Mouse (Mus musculus) CH12F3 (cell line): Measurements from ENCODE around the gene Cog1.

Experiments
- in situ Hi-C: fragments of 300-500 bp; cut with MboI; formaldehyde crosslinking; loops from 2 replicates; pipeline ENCODE4 v1.14.3; 2020; ENCODE audit warnings: low sequenced_read_pairs

Gene Cog1

GRCm38 (mm10) chr11:113691318-113691717, 42.3 kb downstream of the Cog1 start:
- in situ Hi-C loops = loop anchor here (25.0 kb wide), 1 partner anchor 971 kb away; the partner anchor contains the start of gene Rpl38

GRCm38 (mm10) chr11:113691851-113692250, 42.9 kb downstream of the Cog1 start:
- in situ Hi-C loops = loop anchor here (25.0 kb wide), 1 partner anchor 970 kb away; the partner anchor contains the start of gene Rpl38

GRCm38 (mm10) chr11:113697571-113697970, 48.6 kb downstream of the Cog1 start:
- in situ Hi-C loops = loop anchor here (25.0 kb wide), 1 partner anchor 965 kb away; the partner anchor contains the start of gene Rpl38

GRCm38 (mm10) chr11:113698013-113698545, 49.1 kb downstream of the Cog1 start:
- in situ Hi-C loops = loop anchor here (25.0 kb wide), 1 partner anchor 964 kb away; the partner anchor contains the start of gene Rpl38

DNA sequence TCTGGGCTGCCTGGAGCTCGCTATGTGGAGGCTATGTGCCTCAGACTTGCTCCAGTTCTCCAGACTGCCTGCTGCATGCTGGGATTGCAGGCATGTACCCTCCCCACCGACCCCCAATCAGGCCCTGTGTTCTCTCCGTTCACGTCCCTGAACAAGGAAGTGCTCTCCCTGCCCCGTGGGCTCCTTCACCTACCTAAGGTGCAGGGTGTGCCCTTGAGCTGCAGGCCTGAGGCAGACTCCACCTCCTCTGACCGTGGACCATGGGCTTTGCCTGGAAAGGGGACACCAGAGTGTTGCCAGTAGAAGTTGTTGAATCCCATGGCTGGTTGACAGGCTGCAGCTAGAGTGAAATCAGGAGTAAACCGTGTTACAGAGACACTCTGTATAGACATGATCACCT, 50.7 kb downstream of the Cog1 start:
- in situ Hi-C loops = loop anchor here (5.0 to 25.0 kb wide), 2 partner anchors 108 to 963 kb away; partner anchors contain the start of gene Rpl38

DNA sequence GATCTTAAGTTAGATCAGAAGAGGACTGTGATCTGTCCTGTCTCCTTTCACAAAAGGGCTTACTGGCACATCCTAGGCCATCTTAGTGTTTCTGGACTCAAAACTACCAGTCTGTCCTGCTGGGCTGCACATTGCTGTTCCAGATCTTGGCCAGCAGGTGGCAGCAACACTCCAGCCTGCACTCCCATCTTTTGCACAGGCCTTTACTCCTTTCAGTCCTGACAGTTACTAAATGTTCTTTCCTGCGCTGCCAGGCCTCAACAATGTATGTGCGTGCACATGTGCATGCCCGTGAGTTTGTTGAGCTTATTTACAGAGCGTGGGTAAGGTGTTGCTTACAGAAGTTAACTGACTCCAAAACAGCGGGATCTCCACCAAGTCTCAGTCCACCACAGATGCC, 54.8 kb downstream of the Cog1 start:
- in situ Hi-C loops = loop anchor here (5.0 kb wide), 1 partner anchor 104 kb away; no protein-coding TSS in a partner anchor

DNA sequence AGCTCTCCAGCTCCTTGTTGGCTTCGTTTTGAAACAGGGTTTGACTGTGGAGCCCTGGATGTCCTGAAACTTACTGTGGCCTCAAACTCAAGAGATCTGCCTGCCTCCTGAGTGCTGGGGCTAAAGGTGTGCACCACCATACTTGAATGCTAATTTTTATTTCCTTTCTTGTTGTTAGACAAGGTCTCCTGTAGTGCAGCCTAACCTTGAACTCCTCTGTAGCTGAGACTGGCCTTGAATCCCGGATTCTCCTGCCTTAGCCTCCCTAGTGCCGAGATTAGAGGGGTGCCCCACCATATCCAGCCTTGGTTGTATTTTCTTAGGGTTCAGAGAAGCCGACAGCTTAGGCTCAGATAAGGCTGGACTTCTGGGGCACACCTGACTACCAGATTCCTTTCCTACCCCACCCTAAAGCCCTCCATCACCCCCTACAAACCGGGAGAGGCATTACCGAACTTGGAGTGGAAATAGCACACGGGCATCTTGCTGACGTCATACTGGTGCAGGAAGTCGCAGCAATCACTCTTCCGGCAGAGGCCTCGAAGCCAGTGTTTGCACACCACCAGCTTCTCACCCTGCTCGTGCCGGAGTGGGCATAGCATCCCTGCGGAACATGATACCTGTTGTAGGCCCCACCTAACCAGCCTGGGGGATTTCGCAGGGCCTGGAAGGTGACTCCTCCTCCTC, 57.1 kb downstream of the Cog1 start:
- in situ Hi-C loops = no loop called here

- in situ Hi-C loops = no loop called here
Measured at GRCm38 (mm10) chr11:113708629-113709213, 59.8 kb downstream of the Cog1 start.

GRCm38 (mm10) chr11:113709272-113709671, 60.3 kb downstream of the Cog1 start:
- in situ Hi-C loops = no loop called here

GRCm38 (mm10) chr11:113709731-113710256, 60.8 kb downstream of the Cog1 start, which contains the start of gene Cpsf4l:
Gene Cpsf4l (minus strand): TSS chr11:113710017.
- in situ Hi-C loops = no loop called here

GRCm38 (mm10) chr11:113710257-113710777, 61.3 kb downstream of the Cog1 start:
- in situ Hi-C loops = no loop called here

DNA sequence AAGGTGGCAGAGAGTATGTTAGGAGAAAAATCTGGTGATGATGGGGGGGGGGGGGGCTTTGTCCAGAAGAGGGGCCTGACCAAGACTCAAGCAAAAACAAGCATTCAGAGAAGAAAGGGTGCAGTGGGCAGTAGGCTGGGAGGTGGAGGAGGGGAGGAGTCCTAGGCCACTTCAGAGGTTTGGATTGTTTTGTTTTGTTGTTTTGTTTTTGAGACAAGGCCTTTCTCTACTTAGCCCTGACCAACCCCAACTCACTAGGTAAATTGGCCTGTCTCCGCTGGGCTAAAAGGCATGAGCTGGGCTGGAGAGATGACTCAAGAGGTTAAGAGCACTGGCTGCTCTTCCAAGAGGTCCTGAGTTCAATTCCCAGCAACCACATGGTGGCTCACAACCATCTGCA, 62.1 kb downstream of the Cog1 start:
- in situ Hi-C loops = no loop called here

- in situ Hi-C loops = no loop called here
Measured at GRCm38 (mm10) chr11:113715078-113715674, 66.2 kb downstream of the Cog1 start.

GRCm38 (mm10) chr11:113716132-113716531, 67.2 kb downstream of the Cog1 start:
- in situ Hi-C loops = no loop called here
